In the genomic region with DNA sequence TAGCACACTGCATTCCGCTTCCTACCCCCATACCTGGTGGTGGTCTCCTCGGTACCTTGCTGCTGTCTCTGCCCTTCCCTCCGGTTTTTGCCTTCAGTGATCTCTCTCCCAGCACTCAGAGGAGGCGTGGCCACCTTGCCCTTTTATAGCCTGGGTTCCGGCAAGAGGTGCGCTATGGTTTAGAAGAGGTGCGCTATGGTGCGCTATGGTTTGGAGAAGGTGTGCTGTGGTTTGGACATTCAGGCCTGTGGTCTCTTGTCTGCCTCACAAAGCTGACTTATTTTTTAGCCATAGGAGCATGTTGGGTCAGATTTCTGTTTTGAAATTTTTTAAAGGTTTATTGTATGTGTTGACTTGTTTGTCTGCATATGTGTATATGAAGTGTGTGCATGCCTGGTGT, we compare ENCODE assay signal across 37 mouse cellular contexts. TPM values are rescaled to one million over a fixed set of nuclear protein-coding genes. Genes with fewer than 3 reads are reported as not detected.
"Had no signal": no experiment of that assay in that cellular context is flagged by ENCODE, and none has a peak within 500 bp of the region (broad histone marks: within the 10 kb centered on the region; RNA-seq: fewer than 3 reads in every experiment).

No protein-coding gene starts in this region.

- H3K4me2 ChIP-seq: limb, embryonic 12.5 days; limb, embryonic 13.5 days; limb, embryonic 15.5 days; liver, embryonic 11.5 days; liver, embryonic 12.5 days; liver, embryonic 13.5 days; liver, embryonic 15.5 days; lung, embryonic 14.5 days; lung, embryonic 15.5 days; midbrain, embryonic 12.5 days; midbrain, embryonic 13.5 days; midbrain, embryonic 15.5 days; neural tube, embryonic 12.5 days had no signal

- H3K36me3 ChIP-seq: midbrain, embryonic 15.5 days had no signal

- H3K4me3 ChIP-seq: left cerebral cortex, adult 2 months; limb, embryonic 10.5 days; limb, embryonic 12.5 days; limb, embryonic 13.5 days; limb, embryonic 15.5 days; liver, embryonic 12.5 days; liver, embryonic 13.5 days; liver, embryonic 15.5 days; lung, embryonic 15.5 days; megakaryocyte, embryonic 14.5 days; midbrain, embryonic 10.5 days; midbrain, embryonic 12.5 days; midbrain, embryonic 13.5 days; midbrain, embryonic 15.5 days; myocyte; neural tube, embryonic 12.5 days had no signal

- DNase-seq: left cerebral cortex, postnatal 4 days; liver; liver, embryonic 13.5 days; liver, postnatal 0 days; lung, adult 18-20 months; lung, adult 2 months; lung, embryonic 14.5 days; lung, postnatal 10 days; lung, postnatal 14 days; lung, postnatal 36 days; lung, postnatal 4 days; midbrain, embryonic 14.5 days had no signal

- H3K27me3 ChIP-seq: limb, embryonic 12.5 days; limb, embryonic 13.5 days; limb, embryonic 15.5 days; liver, embryonic 12.5 days; liver, embryonic 13.5 days; liver, embryonic 15.5 days; lung, embryonic 15.5 days; megakaryocyte, embryonic 14.5 days; midbrain, embryonic 12.5 days; midbrain, embryonic 13.5 days; midbrain, embryonic 15.5 days; neural tube, embryonic 12.5 days had no signal

- ATAC-seq: liver, embryonic 12.5 days; liver, postnatal 0 days; lung, postnatal 0 days; midbrain, embryonic 13.5 days; midbrain, embryonic 15.5 days had no signal

- H3K4me1 ChIP-seq: liver, embryonic 15.5 days; midbrain, embryonic 12.5 days; midbrain, embryonic 13.5 days; midbrain, embryonic 15.5 days; neural tube, embryonic 12.5 days had no signal

- H3K27ac ChIP-seq: left cerebral cortex, adult 2 months; limb, embryonic 10.5 days; limb, embryonic 12.5 days; limb, embryonic 13.5 days; limb, embryonic 15.5 days; liver, embryonic 12.5 days; liver, embryonic 13.5 days; liver, embryonic 14.5 days; liver, embryonic 15.5 days; lung, embryonic 15.5 days; macrophage; midbrain, embryonic 10.5 days; midbrain, embryonic 12.5 days; midbrain, embryonic 13.5 days; midbrain, embryonic 15.5 days; neural tube, embryonic 12.5 days had no signal

- H3K9me3 ChIP-seq: limb, embryonic 10.5 days; limb, embryonic 12.5 days; limb, embryonic 13.5 days; limb, embryonic 15.5 days; liver, embryonic 12.5 days; liver, embryonic 13.5 days; liver, embryonic 15.5 days; lung, embryonic 15.5 days; megakaryocyte, embryonic 14.5 days; midbrain, embryonic 10.5 days; midbrain, embryonic 12.5 days; midbrain, embryonic 13.5 days; midbrain, embryonic 15.5 days; neural tube, embryonic 12.5 days had no signal

- H3K9ac ChIP-seq: limb, embryonic 12.5 days; limb, embryonic 13.5 days; limb, embryonic 15.5 days; liver, embryonic 12.5 days; liver, embryonic 13.5 days; liver, embryonic 14.5 days; liver, embryonic 15.5 days; liver, postnatal 0 days; lung, embryonic 14.5 days; lung, embryonic 15.5 days; midbrain, embryonic 12.5 days; midbrain, embryonic 13.5 days; midbrain, embryonic 15.5 days; neural tube, embryonic 12.5 days had no signal

RNA-seq across cellular contexts. Expression of gene C1qtnf9, which starts 41.9 kb away (rescaled TPM):
- total RNA-seq: left cerebral cortex, postnatal 10 days; megakaryocyte progenitor cell, adult 5-6 weeks; megakaryocyte, adult 5-6 weeks; megakaryocyte-erythroid progenitor cell, adult 5-6 weeks; monocyte, adult 5-6 weeks had no signal
- polyA plus RNA-seq: macrophage; midbrain, embryonic 13.5 days; midbrain, embryonic 14.5 days; myocyte; neural tube, embryonic 11.5 days had no signal
